9 mouse cellular contexts compared by ENCODE assay signal in the genomic region with DNA sequence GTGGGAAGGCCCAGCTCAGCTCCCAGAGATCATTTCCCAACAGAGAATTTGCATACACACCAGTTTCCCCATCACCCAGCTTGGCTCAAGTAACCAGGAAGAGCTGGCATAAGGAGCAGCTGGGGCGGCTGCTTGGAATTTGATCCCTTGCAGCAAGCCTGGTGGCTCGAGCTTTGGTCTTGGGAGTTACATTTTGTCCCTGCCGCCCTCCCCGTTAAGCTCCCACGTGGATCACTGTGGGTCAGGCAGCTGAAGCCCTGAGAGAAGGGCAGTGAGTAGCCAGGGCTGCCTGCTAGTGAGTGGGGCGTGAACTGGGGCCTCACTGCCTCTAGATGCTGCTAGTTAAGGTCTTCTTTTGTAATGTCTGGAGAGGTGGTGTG. TPM values are rescaled to one million over a fixed set of nuclear protein-coding genes. Genes with fewer than 3 reads are reported as not detected.
DNase-seq lines count a peak whose midpoint lies in the region; ATAC-seq and TF ChIP-seq lines count a peak whose summit lies in the region.
"Had no signal": no experiment of that assay in that cellular context is flagged by ENCODE, and none has a peak within 500 bp of the region (broad histone marks: within the 10 kb centered on the region; RNA-seq: fewer than 3 reads in every experiment).

No protein-coding gene starts in this region.

- no peaks in the 10 kb centered on the region for H3K9me3 ChIP-seq in stomach, embryonic 15.5 days
- no peaks in the 10 kb centered on the region for H3K9me3 ChIP-seq in forebrain, embryonic 14.5 days (replicated peaks; ENCODE audit: control insufficient read depth, low read length)

- no peak for TF ChIP-seq CTCF in embryonic fibroblast, embryonic 13.5 days (IDR thresholded peaks at IDR 0.05; ENCODE audit: borderline replicate concordance, insufficient read depth, low read length)

- H3K9ac ChIP-seq in stomach, embryonic 15.5 days = no peak overlapping the region
- H3K9ac ChIP-seq in forebrain, embryonic 14.5 days (ENCODE audit: low read length) = no peak overlapping the region
- H3K9ac ChIP-seq: liver, embryonic 14.5 days had no signal

- peaks cover 8% of the 10 kb centered on the region; the same call in 1 of the 2 replicates for H3K36me3 ChIP-seq in stomach, embryonic 15.5 days
- H3K36me3 ChIP-seq in forebrain, embryonic 14.5 days (ENCODE audit: control insufficient read depth, insufficient read depth, low read length) = peaks cover 11% of the 10 kb centered on the region

- TF ChIP-seq POLR2A in embryonic fibroblast, embryonic 13.5 days (IDR thresholded peaks at IDR 0.05; ENCODE audit: low read depth, low read length) = no peak

- 37% methylated on average over 6 of the region's 6 CpGs for WGBS in stomach, embryonic 15.5 days
- 55% methylated on average over 6 of the region's 6 CpGs for WGBS in forebrain, embryonic 14.5 days

- peak overlapping the region; percentile 89 for H3K27ac ChIP-seq in embryonic fibroblast, embryonic 13.5 days (ENCODE audit: insufficient read depth, low read length)
- peak overlapping the region; percentile 2; the same call in 1 of the 2 replicates for H3K27ac ChIP-seq in stomach, embryonic 15.5 days
- H3K27ac ChIP-seq in forebrain, embryonic 14.5 days (ENCODE audit: low read depth, low read length) = no peak overlapping the region
- H3K27ac ChIP-seq: liver, embryonic 14.5 days had no signal

- H3K4me2 ChIP-seq in stomach, embryonic 15.5 days = no peak overlapping the region
- H3K4me2 ChIP-seq in forebrain, embryonic 14.5 days (ENCODE audit: low read length) = no peak overlapping the region

- no peaks in the 10 kb centered on the region for H3K27me3 ChIP-seq in stomach, embryonic 15.5 days (replicated peaks)
- H3K27me3 ChIP-seq in forebrain, embryonic 14.5 days (replicated peaks; ENCODE audit: control insufficient read depth, insufficient read depth, low read length) = no peaks in the 10 kb centered on the region

- H3K4me1 ChIP-seq in embryonic fibroblast, embryonic 13.5 days (ENCODE audit: control insufficient read depth, insufficient read depth, low read length) = peaks cover 16% of the 10 kb centered on the region
- H3K4me1 ChIP-seq in stomach, embryonic 15.5 days = peaks cover 27% of the 10 kb centered on the region
- H3K4me1 ChIP-seq in forebrain, embryonic 14.5 days (ENCODE audit: control insufficient read depth, insufficient read depth, low read length) = 0 out of 2 replicates have a peak, but pooled peaks cover 2% of the 10 kb centered on the region

- H3K4me3 ChIP-seq in embryonic fibroblast, embryonic 13.5 days (ENCODE audit: insufficient read depth, low read length) = no peak overlapping the region
- H3K4me3 ChIP-seq in stomach, embryonic 15.5 days (replicated peaks) = no peak overlapping the region
- H3K4me3 ChIP-seq in forebrain, embryonic 14.5 days (ENCODE audit: low read depth, low read length) = no peak overlapping the region

- DNase-seq in layer of hippocampus, adult 11-12 months (ENCODE audit: low spot score) = peak; percentile 39
- no peak for DNase-seq in layer of hippocampus, adult 8-10 months (ENCODE audit: low spot score in 2 of 2)
- peak; percentile 84 for DNase-seq in NIH3T3 (ENCODE audit: low read depth)
- DNase-seq in kidney, postnatal 25 days = peak; percentile 74 to 93
- no peak for DNase-seq in forebrain, embryonic 14.5 days (ENCODE audit: low spot score)
- DNase-seq in retina, postnatal 1 day = no peak

- no peak for ATAC-seq in stomach, embryonic 15.5 days (ENCODE audit: insufficient read depth, low FRiP score, low read depth)
- ATAC-seq in forebrain, embryonic 14.5 days = no peak

RNA-seq across cellular contexts. Expression of gene Zc3h12a, which starts 11.9 kb away (rescaled TPM):
- total RNA-seq in layer of hippocampus, adult 8-10 months (2022) = 1 to 10 TPM in 3 of 4 experiments, under 1 TPM in 1; 0.67 to 2.6 (median 1.5) TPM
- 6.0 and 8.9 TPM in 2 replicates for polyA plus RNA-seq in embryonic fibroblast, embryonic 13.5 days (2011; ENCODE audit: insufficient read length, low read depth, missing spikeins)
- polyA plus RNA-seq in stomach, embryonic 15.5 days (2015; fragmentation: Nextera tagmentation; extraction: Ambion mirVana) = 1.3 and 1.5 TPM in 2 replicates
- 0.14 and 0.32 TPM in 2 replicates for polyA plus RNA-seq in forebrain, embryonic 14.5 days (2014; fragmentation: Nextera tagmentation; extraction: Ambion mirVana)

RNA-seq across cellular contexts. Expression of gene Meaf6, which starts 30.8 kb away (rescaled TPM):
- total RNA-seq in layer of hippocampus, adult 8-10 months (2022) = 100 to 1,000 TPM; 103 to 122 (median 110) TPM
- 21.8 and 35.7 TPM in 2 replicates for polyA plus RNA-seq in embryonic fibroblast, embryonic 13.5 days (2011; ENCODE audit: insufficient read length, low read depth, missing spikeins)
- polyA plus RNA-seq in stomach, embryonic 15.5 days (2015; fragmentation: Nextera tagmentation; extraction: Ambion mirVana) = 45.9 and 52.1 TPM in 2 replicates
- 153 and 164 TPM in 2 replicates for polyA plus RNA-seq in forebrain, embryonic 14.5 days (2014; fragmentation: Nextera tagmentation; extraction: Ambion mirVana)

RNA-seq across cellular contexts. Expression of gene Snip1, which starts 49.2 kb away (rescaled TPM):
- 10 to 100 TPM; 14.1 to 16.4 (median 14.7) TPM for total RNA-seq in layer of hippocampus, adult 8-10 months (2022)
- 15.5 and 16.8 TPM in 2 replicates for polyA plus RNA-seq in embryonic fibroblast, embryonic 13.5 days (2011; ENCODE audit: insufficient read length, low read depth, missing spikeins)
- 26.3 and 27.5 TPM in 2 replicates for polyA plus RNA-seq in stomach, embryonic 15.5 days (2015; fragmentation: Nextera tagmentation; extraction: Ambion mirVana)
- 28.9 and 31.3 TPM in 2 replicates for polyA plus RNA-seq in forebrain, embryonic 14.5 days (2014; fragmentation: Nextera tagmentation; extraction: Ambion mirVana)

RNA-seq across cellular contexts. Expression of gene Dnali1, which starts 50.2 kb away (rescaled TPM):
- 1 to 10 TPM in 2 of 4 experiments, under 1 TPM in 2; 0.62 to 1.4 (median 1.2) TPM for total RNA-seq in layer of hippocampus, adult 8-10 months (2022)
- polyA plus RNA-seq in embryonic fibroblast, embryonic 13.5 days (2011; ENCODE audit: insufficient read length, low read depth, missing spikeins) = not detected in 2 replicates
- polyA plus RNA-seq in stomach, embryonic 15.5 days (2015; fragmentation: Nextera tagmentation; extraction: Ambion mirVana) = 0.08 and 0.22 TPM in 2 replicates
- polyA plus RNA-seq in forebrain, embryonic 14.5 days (2014; fragmentation: Nextera tagmentation; extraction: Ambion mirVana) = 1.1 and 1.3 TPM in 2 replicates

Comparison
In these comparisons a context has a peak if more than half of its experiments do, and no peak if none do; other contexts are left out.
1. DNase-seq: peak in layer of hippocampus, adult 11-12 months (single experiment), NIH3T3 (single experiment) and kidney, postnatal 25 days (2 of 2); none in layer of hippocampus, adult 8-10 months (0 of 2), forebrain, embryonic 14.5 days (single experiment) and retina, postnatal 1 day (single experiment).